Mouse (Mus musculus) bone marrow macrophage, adult 2 months (primary cell): ENCODE data around the gene Rin2.

Experiments
- CTCF ChIP-seq: IDR thresholded peaks from 2 replicates; pipeline ENCODE4 v1.5.1; 2012; ENCODE audit warnings: low read depth, mild to moderate bottlenecking, low read length, moderate library complexity
- POLR2A ChIP-seq: IDR thresholded peaks from 2 replicates; pipeline ENCODE4 v1.6.1; 2012; ENCODE audit warnings: mild to moderate bottlenecking, low read depth, low read length, borderline replicate concordance

- TF ChIP-seq POLR2A (no peak), CTCF (no peak)
Measured at GRCm38 (mm10) chr2:145661242-145661641, 13.8 kb upstream of the Rin2 start.
